Mouse (Mus musculus) cerebellum, adult 11-12 months (tissue): ENCODE measurements around the gene Hoxb2.

ENCODE experiments used
- DNase-seq: peaks from one replicate; pipeline ENCODE4 v3.0.0; 2022

The Hoxb2 gene

GRCm38 (mm10) chr11:96316696-96317607, 33.4 kb upstream of the Hoxb2 start:
- DNase-seq, result no peak

DNA sequence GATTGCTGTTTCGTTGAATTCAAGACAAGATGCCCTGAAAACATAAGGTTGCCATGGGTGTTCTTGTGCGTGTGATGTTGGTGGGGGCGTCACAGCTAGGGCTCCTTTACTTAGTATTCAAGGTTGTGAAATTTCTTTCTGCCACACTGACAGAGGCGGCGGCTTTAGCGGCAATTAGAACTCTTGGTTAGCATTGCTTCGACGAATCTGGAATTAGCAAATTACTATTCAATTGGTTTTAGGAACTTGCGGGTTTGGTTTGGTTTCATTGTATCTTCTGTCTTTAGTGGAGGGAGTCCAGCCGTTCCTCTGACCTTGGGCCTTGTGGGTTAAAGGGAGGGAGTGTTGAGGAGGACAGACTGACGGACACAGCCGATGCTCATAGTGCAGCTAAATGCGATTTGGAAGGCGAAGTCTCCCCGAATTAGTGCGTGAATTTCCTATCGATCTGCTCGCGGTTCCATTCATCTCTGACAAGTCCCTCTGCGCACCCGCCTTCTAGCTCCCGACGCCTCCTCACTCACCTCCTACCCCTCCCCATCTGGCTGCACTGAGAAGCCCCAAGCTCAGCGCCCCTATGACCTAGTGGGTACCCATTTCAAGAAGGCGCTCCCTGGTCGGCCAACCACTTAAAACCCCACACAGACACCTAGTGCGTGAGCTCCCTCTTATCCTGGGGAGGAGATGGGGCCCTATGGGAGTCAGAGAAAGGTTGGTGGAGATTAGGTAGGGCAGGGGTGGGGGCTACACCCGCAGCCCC, 32.5 kb upstream of the Hoxb2 start, which contains the start of gene Hoxb4:
Gene Hoxb4 (plus strand): TSS at position 660 of the 760 bp plus-strand sequence.
- no peak for DNase-seq

GRCm38 (mm10) chr11:96318368-96319070, 31.8 kb upstream of the Hoxb2 start:
- DNase-seq, result no peak

DNA sequence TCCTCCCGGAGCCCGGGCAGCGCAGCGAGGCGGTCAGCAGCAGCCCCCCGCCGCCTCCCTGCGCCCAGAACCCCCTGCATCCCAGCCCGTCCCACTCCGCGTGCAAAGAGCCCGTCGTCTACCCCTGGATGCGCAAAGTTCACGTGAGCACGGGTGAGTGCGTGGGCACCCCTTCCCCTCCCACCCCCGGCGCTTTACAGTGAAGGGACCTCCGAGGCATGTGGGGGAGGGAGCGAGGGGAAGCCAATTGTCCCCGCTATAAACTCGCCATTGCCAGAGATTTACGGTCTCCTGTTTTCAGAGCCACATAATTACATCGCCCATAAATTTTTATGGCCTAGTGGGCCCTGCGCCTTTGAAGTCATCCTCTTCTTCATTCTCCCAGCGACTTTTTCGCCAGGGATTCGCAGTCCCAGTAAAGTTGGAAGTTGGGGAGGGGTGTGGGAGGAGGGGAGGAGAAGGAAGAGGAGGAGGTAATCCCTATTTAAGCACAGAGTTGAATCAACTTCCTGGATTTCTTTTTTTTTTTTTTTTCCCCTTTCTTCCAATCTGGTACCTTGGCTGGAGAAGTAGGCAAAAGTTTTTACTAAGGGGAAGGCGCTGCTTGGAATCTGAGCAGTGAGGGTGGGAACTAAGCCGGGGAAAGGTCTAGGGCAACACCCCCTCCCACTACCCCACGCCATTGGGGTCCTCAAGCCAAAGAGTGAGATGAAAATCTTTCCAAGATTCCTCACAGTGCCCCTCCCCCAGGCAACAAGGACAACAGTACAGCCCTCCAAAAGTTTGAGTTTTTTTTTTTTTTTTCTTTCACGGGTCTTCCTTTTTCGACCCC, 31.0 kb upstream of the Hoxb2 start:
- no peak for DNase-seq

- no peak for DNase-seq
Observed at GRCm38 (mm10) chr11:96319910-96320309, 30.4 kb upstream of the Hoxb2 start.

DNA sequence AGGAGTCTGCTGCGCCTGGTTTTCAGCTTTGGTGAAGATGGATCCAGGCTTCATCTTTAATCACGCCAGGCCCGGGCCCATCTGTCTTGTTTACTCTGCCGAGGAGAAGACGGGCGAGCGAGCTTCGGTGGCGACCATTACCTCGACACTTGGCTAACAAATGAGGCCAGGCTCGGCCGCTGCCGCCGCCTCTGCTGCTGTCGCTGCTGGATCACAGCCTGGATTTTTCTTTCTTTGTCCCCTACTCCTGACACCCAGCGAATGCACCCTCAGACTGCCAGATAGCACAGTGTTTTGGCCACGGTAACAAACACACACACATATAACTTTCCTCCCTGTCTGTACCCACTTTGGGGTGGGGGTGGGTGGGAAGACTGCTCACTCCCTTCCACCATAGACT, 29.6 kb upstream of the Hoxb2 start:
- DNase-seq, result no peak

DNA sequence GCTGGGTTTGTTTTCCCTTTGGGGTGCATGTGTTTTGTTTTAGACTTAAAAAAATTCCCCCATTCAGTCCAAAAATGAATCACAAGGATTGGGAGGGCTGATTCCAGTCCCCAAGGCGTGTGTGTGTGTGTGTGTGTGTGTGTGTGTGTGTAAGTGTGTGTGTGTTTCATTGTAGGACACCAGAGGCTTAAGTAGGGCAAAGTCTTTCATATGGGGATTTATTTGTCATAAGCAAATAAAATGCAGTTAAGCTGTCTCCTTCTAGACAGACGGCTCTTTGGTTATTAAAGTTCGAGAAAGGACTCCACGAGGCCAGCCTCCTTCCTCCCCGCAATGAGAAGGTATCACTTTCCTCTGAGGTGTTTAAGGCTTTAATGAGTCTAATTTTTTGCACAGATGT, 28.5 kb upstream of the Hoxb2 start:
- no peak for DNase-seq

GRCm38 (mm10) chr11:96322738-96323137, 27.6 kb upstream of the Hoxb2 start:
- no peak for DNase-seq

DNA sequence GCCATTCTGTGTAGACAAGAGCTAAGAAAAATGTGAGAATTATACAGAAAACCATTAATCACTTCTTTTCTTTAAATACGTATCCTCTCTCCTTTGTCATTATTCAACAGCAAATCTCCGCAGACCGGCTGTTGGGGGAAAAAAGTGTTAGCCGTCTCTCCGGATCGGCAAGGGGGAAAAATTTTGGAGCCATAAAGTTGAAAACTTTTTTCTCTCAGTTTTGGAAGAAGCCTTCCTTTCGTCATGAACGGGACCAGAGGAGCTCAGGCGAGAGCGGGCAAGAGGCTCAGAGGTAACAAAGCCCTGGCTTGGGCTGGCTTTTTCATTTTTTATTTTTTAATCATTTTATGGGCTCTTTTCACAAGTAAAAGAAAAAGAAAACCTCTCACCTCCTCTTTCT, 27.2 kb upstream of the Hoxb2 start, which contains the start of gene Hoxb3:
Gene Hoxb3 (plus strand): TSS at position 173 of the 400 bp plus-strand sequence.
- no peak for DNase-seq

- no peak for DNase-seq
Observed at GRCm38 (mm10) chr11:96324125-96324524, 26.2 kb upstream of the Hoxb2 start.

- no peak for DNase-seq
Observed at GRCm38 (mm10) chr11:96324965-96325364, 25.4 kb upstream of the Hoxb2 start.

DNA sequence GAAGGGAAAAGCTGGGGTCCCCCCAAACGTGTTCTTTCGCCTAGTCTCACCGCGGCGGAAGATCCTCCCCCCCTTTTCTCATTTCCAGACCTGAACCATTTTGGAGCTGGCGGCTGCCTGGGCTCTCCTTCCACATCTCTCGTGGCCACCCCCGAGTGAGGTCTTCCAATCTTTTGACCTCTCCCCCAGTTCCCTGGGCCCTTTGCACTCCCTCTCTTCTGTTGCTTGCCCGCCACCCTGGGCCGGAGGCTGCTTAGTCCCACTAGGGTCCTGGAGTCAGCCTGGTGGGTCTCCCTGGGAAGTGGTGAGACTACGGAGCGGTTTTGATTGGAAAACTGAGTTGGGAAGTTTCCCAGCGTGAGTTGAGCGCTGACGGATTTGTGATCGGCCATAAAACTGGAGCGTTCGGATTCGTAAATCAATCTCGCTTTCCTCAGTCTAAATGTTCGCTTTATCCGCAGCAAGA, 24.5 kb upstream of the Hoxb2 start:
- DNase-seq, result no peak

GRCm38 (mm10) chr11:96326705-96327104, 23.6 kb upstream of the Hoxb2 start:
- no peak for DNase-seq

DNA sequence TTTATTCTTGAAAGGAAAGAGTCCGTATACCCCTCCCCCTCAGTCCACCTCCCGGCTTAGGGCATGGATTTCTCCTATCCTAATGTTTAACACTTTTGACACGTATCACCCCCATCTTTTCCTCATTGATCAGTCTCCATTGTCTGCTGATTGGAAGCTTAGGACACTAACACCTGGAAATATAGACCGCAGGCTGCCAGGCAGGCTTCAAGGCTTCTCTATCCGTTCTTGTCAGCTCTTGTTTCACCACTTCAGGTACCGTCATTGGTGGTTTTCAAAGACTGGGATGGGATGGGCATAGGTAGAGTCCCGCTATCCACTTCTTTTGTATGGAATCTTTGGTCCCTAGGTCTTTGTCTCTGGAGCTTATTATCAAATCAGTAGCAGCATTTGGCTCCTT, 23.2 kb upstream of the Hoxb2 start:
- DNase-seq, result no peak

DNA sequence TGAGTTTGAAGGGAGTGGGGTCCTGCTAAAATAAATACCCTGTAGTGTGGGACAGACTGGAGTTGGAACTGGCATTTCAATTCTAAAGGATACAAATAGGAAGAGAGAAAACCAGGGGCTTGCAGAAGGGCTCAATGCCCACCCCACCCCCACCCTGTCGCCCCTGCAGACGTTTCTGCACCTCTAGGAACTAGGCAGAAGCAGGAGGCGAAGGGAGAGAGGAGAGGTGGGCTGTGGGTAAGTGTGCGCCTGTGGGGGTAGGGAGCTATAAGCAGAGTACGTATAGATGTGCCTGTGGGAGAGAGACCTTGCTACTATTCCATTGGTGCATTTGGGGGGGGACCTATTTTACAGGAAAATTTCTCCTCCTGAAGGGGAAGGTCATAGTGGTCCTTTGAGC, 22.6 kb upstream of the Hoxb2 start:
- no peak for DNase-seq

GRCm38 (mm10) chr11:96328605-96329004, 21.7 kb upstream of the Hoxb2 start:
- no peak for DNase-seq

DNA sequence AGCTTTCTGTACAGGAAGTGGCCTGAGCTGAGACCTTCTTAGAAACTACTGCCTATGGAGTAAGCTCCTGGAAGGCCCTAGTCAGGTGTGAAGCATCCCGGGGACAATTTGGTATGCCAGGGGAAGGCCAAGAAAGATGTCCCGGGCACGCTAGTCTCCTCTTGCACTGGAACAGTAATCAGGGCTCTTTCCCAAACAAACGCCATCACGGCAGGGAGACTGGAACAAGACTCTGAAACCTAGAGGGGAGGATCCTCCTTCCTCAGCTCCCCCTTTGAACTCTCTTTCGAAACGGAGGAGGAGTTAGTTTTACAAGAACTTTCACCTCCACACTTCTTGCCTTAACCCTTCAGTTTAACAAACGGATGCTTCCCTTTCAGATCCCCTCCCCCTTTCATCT, 18.2 kb upstream of the Hoxb2 start:
- no peak for DNase-seq

- DNase-seq, result no peak
Observed at GRCm38 (mm10) chr11:96332618-96333032, 17.7 kb upstream of the Hoxb2 start.

- no peak for DNase-seq
Observed at GRCm38 (mm10) chr11:96333241-96334001, 16.9 kb upstream of the Hoxb2 start.

DNA sequence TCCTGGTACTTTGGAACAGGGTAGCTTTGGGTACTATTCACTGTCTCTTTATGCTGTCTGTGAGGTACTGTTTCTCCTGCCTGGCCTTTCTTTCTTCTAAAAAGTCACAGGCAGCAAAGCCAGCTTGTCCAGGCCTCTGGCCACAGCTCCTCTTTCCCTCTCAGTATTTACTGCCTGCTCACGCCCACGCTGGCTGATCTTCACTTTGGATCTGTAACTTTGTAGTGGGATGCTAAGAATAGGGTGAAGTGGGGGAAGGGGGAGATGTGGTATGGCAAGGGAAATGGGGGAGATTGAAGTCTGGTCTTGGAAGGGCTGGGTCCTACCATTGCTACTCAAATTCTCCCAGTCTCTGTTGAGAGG, 16.3 kb upstream of the Hoxb2 start:
- DNase-seq, result no peak

DNA sequence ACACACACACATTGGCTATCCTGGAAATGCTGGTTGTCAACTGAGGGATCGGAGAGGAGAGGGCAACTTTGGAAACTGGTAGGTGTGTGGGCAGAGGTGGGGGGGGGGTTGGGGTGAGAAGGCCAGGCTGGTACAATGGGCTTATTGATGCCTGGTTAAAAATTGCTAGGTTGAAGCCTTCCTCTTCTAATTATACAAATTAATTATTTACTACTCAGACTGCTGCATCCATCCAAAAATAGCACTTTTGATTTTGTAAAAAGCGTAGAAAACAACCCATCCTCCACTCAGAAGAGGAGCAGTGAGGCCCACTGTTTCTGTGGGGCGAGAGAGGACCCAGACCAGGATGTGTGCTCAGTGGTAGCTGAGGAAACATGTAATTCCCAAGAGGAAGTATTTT, 15.3 kb upstream of the Hoxb2 start:
- no peak for DNase-seq

DNA sequence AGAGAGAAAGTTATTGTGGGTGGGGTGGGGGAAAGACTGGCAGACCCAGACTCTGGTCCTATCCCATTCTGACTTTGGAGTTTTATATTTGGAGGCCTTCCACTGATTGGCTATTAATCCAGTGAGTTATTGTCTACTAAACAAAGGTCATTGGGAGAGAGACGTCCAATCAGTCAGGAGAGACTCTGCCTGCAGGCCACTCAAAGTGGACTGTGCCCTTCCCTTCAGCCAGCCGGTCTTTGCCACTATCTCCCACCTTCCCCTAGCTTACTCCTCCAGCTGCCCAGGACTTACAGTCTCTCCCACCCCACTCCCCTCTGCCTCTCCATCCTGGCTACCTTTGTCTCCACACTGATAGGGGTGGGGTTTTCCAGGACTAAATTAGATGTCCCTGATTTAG, 13.7 kb upstream of the Hoxb2 start:
- DNase-seq, result no peak
